Mouse (Mus musculus): Measurements from ENCODE around the gene 4930562C15Rik.
A peak's percentile ranks its signal among the peaks of the same experiment; 100 is the strongest.

The 4930562C15Rik gene

DNA sequence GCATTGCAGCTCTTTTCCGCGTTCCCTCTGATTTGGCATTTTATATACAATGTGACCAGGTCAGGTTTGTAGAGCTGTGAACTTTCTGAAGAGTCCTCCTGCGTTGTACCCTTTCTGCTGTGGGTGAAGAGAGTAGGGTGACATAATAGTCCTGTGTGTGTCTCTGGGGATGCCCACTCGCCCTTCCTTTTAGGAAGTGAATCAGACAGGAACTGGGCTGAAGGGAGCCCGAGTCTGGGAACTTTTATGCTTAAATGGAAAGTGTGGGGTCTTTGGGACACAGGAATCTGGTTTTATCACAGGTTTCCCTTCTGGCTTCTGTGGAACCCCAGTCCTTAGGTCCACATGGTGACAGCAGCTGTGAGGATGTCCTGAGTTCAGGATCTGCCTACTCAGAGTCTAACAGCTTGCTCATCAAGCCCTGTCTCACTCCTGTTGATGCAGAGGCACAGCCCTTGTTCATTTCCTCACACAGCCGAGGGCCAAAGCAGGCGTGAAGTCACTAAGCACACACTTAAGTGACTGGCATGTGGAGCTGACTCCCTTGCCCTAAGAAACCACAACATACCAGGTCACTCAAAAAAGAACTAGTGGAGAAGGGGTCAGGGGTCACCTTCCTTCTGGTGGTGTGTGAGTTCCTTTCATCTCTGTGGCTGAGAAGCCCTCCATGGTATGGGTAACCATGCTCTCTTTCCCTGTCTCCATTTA, 59.1 kb downstream of the 4930562C15Rik start:
- peak; percentile 75 for DNase-seq

DNA sequence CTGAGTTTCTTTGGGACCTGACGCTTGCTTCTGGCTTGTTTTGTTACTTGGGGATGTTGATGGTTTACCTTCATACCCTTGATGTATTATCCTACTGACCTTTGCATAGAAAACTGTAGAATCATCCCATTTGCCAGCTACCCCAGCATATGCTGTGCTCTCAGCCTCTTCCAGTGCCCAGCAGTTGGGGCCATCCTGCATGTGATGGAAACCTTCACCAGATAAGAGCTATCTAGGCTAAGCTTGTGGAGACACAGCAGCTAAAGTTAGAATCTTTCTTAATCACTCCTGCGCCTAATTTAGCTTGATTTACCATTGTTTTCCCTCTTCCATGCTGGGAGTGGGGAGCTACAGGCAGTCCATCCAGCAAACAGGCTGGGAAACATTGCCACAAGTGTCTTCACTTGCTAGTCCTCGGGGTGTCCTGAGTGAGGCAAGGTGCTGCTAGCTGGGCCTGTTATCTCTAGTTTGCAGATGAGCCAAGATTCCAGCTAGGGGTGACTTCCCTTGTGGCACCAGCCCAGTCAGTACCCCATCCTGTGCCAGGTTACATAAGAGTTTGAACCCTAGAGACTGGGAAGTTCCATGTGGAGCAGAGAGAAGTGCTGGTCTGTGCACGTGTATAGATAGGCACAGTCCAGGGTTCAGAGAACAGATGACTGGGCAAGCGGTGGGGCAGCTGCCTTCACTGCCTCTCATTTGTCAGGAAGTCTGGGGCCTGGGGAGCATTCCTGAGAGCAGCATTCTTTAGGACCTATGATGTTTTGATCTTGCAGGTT, 61.2 kb downstream of the 4930562C15Rik start:
- DNase-seq = peak; percentile 58

DNA sequence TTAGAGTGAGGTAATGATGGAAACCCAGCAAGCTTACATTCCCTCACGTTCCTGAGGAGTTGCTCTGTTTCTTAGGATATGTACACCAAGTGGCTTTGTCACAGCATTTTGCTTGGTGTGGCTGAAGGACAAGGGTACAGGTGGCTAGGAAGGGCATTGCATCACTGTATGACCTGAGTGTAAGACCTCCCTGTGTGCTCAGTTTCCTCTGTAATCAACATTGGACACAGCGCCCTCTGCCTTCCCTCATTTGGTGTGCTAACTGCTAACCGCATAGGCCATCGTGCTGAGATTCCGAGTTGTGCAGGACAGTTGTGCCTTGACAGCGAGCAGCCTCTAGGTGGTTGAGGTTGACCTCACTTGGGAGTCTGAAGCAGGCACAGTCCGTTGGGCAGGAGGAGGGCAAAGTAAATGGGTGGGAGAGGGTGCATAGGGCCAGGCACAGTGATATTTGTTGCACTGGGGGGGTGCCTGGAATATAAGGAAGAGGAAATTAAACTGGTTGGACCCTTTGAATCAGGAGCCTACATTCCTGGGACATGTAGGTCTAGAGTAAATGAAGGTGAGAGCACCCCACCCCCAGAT, 62.0 kb downstream of the 4930562C15Rik start:
- no peak for DNase-seq

DNA sequence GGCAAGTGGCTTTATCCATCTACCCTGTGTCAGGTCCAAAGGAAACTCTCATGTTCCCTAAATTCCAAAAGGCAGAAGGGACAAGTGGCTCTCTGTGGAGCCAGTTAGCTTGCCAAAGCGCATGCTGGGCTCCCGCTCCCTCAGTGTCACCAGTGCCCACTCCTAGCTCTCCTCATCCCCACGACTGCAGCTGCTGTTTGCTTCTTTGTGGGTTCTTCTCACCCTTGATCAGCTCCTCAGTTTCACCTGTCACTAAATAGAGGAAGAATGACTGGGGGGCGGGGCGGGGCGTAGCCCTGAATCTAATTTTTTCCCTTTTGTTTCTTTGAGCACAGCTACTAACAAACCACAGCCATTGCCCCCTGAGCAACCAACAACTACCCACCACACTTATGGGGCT, 63.7 kb downstream of the 4930562C15Rik start:
- no peak for DNase-seq

DNA sequence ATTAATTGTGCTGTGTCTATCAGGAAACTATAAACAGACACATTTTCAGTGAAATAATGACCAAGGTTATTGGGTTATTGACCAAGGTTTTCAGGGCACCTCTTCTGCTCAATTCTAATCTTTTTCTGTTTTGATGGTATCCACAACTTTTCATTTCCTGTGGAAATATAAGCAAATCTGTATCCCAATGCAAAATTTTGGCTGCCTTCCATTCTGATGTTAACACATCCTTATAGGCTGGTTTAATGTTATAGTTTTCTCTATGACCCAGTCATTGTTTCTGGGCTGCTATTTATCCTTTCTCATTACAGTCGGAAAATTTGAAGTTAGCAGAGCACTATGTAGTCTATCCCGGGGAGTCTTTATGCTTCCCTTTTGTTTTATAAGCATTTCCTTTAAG, 64.5 kb downstream of the 4930562C15Rik start:
- no peak for DNase-seq

DNA sequence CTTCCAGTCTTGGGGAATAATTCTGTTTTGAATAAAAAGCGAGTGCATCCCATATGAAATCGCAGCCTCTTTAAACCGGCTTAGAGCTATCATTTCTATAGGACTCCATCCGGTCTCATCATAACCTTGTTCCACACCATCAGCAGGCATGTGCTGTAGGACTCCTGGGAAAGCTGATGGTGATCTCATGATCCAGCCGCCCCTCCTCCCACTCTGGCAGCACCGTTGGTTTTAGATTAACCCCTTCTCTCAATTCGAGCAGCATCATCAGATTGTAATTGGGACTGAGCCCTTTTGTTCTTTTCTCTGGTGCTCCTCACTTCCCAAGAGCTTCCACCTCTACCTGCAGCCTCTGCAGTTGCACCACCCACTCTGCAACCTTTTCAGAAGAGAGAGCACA, 66.0 kb downstream of the 4930562C15Rik start:
- DNase-seq = no peak

DNA sequence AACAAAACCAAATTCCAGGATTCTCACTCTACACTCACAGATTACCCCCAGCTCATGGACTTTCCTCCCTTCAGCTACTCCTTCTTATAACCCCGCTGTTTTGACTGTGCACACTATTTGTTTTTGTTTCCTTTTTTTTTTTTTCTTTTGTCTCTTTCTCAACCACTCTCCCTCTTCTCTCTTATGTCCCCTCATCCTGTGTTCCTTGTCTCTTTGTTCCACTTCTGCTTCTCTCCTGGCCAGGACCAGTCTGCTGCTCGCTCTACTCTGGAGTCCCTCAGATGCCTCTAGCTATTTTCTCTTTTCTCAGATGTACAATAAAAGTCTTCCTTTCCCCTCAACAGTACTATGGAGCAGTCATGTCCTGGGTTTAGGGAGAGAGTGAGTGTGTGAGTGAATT, 67.2 kb downstream of the 4930562C15Rik start:
- no peak for DNase-seq

DNA sequence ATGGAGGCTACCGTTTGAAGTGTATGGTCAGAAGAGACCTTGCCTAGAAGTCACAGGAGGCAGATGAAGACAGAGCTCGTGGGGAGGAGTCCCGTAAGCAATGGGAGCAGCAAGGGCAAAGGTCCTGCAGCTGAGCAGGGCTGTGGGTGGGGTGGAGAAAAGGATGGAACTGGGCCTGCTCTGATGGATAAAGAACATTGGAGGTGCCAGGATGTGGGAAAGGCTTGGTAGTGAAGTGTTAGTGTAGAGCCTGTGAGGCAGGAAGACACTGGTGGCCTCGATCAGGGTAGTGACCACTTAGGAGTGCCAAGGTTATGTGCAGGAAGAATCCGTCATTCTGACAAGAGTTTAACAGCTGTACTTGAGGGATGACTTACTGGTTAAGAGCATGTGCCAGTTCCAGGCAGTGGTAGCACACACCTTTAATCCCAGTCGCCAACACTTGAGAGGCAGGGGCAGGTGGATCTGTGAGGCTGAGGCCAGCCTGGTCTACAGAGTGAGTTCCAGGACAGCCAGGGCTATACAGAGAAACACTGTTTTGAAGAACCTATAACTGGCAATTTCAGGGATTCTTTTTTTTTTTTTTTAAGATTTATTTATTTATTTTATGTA, 68.4 kb downstream of the 4930562C15Rik start:
- no peak for DNase-seq

DNA sequence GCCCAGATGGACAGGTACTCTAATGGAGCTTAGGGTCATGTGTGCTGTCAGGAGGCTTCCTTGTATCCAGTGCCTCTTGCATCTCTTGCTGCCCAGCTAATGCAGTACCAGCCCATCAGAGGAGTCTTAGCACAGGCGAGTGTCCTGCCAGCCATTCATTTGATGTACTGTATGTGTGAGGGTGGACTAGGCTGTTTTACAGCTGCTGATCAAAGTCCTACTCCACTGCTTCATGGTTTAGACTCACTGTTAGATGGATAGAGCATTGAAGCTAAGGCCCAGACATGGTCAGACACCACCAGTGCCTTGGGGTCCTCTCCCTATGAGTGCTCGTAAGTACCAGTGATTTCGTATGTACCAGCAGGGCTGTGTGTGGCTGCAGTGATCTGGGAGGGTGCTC, 69.7 kb downstream of the 4930562C15Rik start:
- DNase-seq = no peak

DNA sequence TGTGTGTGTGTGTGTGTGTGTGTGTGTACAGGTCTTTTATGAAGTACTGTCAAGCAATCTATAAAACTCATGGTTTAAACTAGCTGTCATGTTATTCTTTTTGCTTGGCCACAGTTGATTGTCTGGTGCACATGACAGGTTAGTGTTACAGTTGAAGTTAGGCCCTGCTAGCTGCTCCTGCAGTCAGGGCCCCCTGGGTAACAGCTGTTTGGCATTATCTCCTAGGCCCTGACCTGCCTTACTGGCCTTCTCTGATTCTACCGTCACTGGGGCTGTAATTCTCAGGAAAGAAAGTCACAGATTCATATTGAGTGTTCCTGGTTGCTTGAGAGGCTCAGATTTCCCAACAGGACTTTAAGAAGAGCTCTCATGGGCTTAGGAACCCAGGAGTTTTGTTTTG, 70.4 kb downstream of the 4930562C15Rik start:
- DNase-seq = peak; percentile 38

DNA sequence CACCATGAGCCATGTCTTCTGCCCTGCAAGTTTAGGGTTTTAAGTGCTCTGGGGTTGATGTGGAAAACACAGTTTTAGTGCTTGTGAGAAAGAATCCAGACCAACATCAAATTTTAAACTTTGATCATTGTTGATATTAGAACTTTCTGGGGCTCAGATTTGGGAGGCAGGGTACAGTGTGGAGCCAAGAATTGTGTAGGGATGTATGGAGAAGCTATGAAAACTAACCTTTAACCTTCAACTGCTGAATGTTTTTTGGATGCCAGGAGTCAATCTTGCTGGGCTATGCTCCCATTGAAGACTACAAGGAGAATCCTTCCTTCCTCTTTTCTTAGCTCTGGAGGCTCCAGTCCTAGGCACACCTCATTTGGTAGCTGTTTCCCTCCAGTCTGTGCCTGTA, 71.3 kb downstream of the 4930562C15Rik start:
- DNase-seq = no peak

DNA sequence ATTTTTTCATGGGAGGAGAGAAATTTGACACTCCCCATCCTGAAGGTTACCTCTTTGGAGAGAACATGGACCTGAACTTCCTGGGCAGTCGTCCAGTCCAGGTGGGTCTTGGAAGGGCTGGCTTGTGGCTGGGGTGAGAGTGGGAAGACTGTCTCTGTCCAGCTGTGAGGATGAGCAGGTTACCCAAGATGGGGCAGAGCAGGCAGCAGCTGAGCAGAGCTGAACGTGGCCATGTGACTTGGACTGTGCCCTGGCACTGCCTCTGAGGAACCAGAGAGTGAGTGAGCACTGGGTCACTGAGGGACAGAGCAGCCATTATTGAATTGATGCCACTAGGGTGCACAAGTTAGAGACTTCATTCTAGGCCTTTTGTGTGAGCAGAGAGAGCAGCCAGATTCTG, 72.2 kb downstream of the 4930562C15Rik start:
- DNase-seq = no peak

DNA sequence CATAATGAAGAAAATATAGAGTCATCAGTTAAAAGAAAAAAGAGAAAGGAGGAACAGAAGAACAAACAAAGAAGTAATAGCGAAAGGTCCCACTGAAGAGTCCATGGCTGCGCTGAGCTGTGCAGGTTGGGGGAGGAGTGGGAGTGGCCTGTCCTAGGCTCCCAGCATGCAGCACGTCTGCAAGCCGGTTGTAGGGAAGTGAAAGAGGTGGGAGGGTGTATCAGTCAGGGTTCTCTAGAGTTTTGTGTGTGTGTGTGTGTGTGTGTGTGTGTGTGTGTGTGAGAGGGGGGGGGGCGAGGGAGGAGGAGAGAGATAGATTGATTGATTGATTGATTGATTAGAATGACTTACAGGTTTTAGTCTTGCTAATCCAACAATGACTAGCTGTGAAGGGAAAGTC, 72.8 kb downstream of the 4930562C15Rik start:
- DNase-seq = peak; percentile 53

DNA sequence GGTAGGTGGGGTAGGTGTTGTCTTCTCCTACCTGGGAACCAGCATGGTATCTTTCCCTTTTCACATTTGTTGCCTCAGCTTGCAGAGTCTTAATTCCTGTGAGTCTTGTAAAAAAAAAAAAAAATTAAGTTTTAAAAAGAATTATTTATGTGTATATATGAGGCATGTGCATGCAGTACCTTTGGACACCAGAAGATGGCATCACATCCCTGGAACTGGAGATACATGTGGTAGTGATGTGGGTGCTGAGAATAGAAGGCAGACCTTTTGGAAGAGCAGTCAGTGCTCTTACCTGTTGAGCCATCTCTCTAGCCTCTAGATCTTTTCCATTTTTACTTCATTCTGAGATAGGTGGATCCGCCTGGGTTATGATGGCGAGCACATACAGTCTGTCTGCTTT, 74.5 kb downstream of the 4930562C15Rik start:
- DNase-seq = peak; percentile 49

DNA sequence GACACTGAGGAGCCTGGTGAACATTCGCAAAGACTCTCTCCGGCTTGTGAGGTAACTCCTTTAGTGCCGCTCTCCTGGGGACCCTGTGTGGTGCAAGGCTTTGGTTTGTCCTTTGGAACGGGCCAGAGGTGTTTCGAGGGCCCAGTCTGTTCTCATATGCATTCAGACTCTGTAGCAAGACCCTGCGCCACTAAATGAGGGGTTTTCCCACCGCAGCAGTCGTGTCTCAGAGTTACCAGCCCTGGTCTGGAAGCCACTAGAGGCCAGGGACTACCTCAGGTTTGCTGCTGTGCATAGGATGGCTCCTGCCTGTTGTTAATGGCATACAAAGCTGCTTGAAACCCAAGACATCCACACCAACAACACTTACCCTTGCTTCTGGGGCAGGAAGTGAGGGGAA, 75.5 kb downstream of the 4930562C15Rik start:
- DNase-seq = no peak

DNA sequence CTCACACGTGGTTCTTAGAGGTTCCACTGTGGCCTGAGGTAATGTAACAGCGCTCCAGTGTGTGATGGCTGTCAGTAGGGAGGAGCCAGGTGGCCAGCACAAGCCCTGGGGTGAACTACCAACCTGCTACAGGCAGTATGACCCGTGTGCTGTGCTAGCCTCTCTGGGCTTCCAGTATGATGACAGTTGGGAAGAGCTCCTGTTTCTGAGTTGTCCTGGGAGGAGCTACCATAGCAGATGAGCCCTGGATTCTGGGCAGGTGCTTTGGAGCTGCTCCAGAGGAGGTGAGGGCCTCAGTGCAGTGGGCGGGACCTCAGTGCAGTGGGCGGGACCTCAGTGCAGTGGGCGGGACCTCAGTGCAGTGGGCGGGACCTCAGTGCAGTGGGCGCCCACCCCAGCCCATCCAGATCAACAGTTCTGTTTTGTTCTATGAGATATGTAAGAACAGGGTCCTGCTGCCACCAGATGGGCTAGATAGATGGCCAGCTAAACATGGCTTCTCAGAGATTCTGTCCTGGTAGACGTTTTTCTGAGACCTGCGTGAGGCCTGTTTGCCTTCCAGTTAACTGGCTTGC, 76.9 kb downstream of the 4930562C15Rik start:
- no peak for DNase-seq

DNA sequence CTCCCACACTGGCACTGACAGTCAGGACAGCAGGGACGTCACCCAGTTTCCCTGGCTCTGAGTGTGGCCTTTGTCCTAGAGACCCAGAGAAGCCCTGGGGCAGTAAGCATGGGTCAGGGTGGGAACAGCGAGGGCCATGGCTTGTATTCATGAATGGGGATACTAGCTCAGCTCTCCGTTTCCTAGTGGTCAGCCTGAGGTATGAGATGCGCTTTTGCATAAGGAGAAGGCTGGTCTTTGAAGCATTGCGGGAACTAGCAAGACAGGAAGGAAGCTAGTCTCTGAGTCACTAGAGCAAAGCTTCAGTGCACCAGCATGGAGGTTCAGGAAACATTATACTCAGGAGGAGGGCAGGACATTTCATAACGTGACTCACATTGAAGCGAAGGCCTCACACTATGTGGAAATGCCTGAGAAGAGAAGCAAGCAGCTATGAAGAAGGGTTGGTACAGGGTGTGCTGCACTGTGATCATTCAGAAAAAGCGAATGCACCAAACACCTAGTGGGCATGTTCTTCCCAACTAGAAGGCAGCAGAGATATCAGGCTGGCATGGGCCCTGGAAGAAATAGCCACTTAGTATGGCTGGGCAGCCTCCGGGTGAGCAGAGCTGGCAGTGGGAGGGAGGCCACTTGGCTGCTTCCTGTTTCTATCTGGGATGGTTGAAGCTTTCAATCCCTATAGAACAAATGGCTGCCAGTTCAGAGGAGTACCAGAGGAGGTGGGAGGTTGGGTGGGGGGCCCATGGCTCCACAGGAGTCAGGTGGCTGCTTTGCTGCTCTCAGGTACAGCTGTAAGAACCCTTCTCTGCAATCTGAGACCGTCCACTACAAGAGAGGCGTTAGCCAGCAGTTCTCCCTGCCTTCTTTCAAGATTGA, 77.9 kb downstream of the 4930562C15Rik start:
- DNase-seq = peak; percentile 56

DNA sequence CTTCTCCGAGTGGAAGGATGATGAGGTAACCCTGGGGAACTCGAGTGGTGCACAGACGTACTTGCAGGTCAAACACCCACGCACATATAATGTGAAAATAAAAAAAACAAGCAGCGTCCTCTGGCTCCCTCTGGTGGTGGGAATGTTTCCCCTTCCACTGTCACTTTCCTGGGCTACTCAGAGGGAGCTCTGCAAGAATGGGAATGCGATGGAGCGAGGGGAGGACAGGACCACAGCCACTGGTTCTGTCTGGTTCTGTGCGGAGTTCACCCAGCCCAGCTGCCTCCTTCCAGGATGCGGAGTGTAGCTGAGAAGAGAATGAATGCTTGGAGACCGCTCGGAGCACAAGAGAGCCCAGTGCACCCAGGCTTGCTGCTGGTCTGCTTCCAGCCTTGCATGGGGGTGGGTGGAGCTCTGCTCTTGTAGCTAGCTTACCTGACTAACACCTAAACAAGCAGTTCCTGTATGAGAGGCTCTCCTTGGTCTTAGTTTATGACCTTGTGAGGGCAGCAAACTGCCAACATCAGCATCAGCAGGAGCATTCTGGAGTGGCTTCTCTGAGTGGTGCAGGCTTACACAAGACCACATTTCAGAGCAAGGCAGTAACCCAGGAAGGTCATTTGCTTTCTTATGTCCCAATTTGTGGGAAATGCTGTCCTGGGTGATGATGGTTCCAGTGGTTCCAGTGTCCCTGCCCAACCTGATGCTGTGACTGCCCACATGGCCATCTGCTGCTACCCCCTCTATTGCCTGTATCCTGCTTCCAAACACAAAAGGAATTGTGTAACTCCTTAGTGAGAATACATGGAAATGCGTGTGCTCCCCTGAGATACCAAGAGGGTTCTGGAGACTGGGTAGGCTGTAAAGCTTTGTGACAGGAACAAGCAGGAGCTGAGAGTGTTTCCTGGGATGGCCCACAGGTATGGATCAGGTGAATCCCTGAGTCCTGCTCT, 78.8 kb downstream of the 4930562C15Rik start:
- DNase-seq = peak; percentile 96

DNA sequence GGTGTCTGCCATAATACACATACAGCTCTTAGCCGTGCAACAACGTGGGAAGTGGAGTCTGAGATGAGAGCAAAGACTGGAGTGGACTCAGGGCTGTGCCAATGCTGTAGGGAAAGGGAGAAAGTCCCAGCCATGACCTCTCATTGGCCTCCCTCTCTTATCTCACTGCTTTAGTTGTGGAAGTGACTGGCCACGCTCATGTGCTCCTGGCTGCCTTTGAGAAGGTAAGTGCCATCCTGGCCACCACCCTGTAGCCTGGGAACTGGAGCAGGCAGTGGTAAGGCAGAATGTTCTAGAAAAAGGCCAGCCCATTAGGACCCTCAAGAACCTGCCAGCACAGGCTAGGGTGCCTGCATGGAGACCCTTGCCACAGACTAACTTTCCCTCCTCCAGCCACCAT, 80.7 kb downstream of the 4930562C15Rik start:
- no peak for DNase-seq

DNA sequence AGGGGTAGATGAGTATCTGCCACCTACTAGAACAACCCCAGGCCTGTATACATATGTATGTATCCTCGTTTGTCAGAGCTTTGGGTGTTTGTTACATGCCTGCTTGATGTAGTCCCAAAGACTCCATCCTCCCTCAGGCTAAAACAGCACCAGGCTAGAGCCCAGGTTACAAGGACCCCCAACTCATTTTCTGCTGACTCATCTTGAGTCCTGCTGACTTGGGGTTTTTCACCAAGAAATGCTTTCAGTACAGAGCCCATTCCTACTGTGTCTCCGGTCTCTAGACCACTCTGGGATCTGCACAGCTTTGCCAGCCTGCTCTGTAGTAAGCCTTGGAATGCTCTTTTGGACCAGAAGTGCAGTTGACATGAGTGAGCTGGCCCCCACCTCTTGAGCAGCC, 81.4 kb downstream of the 4930562C15Rik start:
- no peak for DNase-seq

All from lung, postnatal 36 days (tissue).